Mouse (Mus musculus) forelimb bud, embryonic 11.5 days (tissue): ENCODE results near the gene Rnf150.

Source experiments
- DNase-seq: peaks from one replicate; pipeline ENCODE4 v3.0.0-alpha.2; 2012; ENCODE audit warnings: low read depth, low spot score

The Rnf150 gene

DNA sequence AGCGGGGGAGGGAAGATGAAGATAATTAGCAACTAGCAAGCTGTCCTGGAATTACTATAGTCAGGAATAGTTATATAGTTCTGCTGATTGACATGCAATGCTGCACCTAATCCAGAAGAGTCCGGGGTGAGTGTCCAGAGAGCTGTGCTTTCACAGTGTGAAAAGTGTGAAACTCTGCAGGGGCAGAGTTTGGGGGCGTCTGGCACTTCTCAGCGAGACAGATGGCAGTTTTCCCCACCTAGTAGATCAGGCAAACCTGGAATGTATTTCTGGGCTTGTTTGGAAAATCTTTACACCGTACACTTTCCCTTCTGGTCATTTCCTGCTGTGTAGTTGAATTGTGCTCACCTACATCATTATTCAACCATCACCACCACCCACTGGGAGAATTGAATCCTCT, 148.6 kb downstream of the Rnf150 start:
- DNase-seq, result no peak

DNA sequence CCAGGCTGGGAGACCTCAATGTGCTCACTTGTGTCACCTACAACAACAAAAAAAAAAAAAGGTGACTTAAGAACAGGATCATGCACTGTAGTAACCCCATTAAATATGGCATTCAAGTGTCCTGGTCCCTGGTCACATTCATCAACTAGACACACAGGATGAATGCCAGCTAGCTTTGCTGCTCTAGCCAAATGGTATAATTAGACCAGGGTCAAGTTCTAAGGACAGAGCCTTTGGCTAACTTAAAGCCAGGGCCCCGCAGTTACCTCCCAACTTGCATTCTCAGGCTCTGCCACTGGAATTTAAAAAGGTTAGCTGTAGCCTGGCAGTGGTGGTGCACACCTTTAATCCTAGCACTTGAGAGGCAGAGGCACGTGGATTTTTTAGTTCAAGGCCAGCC, 165.1 kb downstream of the Rnf150 start:
- DNase-seq, result no peak

DNA sequence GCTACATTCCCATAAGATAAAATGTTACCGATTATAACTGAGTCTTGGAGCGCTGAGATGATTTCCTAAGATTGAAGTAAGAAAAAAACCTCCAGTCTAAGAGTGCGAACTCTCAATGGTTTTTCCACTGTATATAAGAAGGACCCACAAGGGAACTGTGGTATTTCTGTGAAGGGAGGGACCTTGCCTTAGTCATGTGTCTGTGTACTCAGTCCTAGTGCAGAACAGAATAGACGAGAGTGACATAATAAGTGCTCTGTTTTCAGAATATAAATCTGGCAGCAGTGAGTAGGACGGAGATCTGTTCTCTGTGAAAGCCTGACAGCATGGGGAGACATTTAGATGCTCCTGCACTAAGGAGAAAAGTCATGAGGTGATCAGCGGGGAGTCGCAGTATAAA, 169.6 kb downstream of the Rnf150 start:
- no peak for DNase-seq

DNA sequence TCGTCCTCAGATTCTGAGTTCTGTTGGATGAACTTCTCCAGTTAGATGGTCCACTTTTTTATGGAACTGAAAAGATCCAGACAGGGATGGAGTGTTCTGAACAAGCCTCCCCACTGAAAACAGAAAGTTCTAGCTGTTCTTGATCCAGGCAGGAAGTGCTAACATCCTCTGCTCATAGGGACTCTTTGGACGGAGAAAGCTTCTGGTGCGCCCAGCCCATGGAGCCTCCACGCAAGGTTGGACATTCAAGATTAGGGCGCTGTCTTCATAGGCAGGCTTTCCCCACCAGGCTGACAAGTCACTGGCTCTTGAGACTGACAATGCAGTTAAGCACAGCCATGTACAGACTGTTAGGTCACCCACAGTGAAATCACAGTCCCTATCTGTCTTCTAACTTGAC, 172.0 kb downstream of the Rnf150 start:
- no peak for DNase-seq

DNA sequence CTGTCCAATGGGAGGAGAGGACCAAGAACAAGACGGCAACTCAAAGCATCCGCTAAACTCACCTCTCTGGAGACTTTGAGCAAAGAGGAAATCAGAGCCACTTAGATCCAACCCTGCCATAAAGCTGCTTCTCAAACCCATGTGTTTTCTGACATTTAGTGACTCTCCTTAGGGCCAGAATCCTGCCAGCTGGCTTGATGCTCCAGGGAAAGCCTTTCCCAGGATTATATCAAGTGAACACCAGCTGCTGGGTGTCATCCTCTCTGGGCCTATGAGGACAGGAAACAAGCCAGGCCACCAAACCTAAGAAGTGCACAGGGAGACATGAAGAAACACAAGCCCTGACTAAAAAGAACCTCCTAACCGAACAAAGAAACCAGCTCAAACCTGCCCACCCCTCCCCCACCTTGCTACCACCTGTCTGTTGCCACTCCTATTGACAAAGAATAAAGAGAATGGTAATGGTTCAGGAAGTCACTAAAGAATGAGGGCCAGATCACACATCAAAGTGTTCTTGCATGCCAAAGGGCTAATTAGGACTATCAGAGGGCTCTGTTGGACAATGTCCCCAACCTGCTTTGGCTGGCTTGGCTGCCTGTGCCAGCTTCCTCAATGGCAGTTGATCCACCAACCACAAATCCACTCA, 173.5 kb downstream of the Rnf150 start:
- no peak for DNase-seq

DNA sequence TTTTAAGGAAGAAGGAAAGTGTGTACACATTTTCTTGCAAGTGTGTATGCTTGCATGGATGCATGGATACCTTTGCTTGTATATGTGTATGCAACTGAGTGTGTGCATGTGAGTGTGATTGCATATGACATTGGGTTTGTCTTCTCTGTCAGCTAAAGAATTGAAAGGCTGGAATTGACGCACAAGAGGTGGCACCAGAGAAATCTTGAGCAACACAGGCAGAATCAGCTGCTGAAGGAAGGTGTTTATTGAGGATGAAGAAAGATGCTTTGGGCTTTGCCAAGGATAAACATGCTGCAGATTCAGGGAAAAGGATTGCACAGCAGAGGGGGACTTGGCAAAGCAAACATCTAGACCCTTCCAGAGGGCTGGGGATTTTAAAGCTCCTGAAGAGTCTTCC, 174.2 kb downstream of the Rnf150 start:
- DNase-seq, result no peak

DNA sequence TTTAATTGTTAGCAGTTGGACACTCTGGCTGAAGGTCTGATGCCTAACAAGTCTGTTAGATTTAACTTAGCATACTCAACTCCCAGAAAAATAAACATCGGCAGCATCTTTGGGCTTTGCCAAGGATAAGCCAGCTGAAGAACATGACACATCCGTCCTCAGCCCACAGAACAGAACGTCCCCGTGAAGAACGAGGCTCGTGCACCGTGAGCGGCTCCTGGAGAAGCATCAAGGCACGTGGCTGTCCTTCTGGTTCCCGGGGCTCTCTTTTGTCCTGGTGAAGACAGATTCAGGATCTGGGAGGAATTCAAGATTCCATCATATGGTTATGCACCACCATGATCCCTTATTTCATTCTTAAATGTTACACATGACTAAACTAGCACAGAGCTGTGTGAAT, 175.4 kb downstream of the Rnf150 start:
- no peak for DNase-seq

DNA sequence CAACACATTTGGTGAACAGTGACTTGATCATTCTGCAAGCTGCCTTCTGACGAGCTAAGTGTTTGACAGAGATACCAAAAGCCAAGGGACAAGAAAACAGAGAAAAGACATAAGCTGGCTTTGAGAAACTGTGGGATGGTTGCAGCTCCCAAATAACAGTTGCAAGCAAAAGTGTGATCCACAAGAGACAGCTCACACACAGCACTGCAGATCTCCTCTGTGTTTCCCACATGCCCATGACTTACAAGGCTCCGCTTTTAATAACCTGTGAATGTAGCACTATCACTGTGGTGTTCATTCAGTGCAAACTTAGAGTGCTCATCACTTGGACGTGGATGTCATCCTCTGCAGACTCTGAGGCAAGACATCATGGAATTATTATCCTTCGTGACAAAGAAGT, 178.3 kb downstream of the Rnf150 start:
- DNase-seq, result no peak

DNA sequence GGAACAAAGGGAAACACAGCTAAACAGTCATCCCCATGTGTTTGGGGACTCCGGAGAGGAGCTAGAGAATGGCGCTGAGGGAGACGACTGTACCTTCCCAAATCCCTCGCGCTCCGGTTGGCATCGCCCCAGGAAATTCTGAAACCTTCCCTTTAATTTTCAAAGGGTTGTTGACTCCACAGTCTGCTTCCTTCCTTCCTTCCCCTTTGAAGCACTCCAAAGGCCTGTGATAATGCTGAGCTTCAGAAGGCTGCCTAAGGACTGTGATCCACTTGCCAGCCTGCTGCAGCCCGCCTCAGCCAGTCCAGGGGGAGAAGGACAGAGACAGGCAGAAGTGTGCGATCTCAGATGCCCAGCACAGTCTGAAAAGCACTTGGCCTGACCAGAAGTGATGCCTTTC, 183.8 kb downstream of the Rnf150 start:
- DNase-seq, result no peak

DNA sequence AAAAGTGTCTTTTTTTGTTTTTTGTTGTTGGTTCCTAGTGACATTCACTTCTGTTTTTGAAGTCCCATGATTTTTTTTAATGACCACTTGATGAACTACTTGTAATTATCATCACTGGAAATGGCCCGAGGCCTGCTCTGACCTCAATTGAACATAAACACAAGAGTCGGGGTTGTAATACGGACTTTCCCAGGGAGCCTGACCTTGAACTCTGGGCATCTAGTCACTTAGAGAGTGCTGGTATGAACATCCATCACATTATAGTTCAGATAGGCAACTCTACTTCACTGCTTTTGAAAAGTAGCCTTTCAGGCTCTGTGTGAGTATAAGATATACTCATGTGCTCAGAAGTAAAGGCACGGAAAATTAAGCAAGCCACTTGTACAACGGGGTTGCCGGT, 185.4 kb downstream of the Rnf150 start:
- no peak for DNase-seq

DNA sequence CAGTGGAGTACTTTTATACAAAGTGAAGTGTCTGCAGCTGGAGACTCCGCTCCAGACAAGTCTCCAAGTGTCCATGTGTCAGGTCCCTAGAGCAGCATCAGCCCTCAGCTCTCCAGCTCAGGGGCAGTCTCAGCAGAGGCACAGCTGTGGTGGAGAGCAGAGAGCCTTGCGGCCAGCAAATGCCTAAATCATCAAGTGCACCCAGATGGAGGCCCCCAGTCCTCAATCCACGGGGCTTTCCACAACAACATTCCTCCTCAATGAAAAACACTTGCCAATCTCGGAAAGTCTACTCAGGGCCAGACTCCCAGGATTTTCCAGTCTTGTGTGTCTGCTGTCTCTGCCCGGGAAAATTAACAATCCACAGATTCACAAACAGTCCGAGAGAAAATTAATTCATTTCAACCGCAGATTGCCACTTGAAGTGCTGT, 186.0 kb downstream of the Rnf150 start:
- peak; percentile 67 for DNase-seq

DNA sequence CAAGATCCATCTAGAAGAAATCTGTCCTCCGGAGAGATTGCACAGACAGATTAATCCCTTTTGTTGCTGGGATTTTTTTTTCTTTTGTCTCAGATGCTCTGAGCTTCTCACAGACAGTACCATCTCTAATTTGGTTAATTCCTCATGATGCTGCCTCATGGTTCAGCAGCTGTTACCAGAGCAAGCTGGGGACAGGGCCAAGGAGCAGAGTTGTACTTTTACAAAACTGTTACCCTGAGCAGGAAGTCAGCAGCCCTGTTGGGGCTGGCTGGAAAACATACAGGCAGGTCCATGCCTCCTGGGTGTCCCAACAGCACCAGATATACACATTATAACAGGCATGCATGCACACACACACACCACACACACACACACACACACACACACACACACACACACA, 186.5 kb downstream of the Rnf150 start:
- no peak for DNase-seq

DNA sequence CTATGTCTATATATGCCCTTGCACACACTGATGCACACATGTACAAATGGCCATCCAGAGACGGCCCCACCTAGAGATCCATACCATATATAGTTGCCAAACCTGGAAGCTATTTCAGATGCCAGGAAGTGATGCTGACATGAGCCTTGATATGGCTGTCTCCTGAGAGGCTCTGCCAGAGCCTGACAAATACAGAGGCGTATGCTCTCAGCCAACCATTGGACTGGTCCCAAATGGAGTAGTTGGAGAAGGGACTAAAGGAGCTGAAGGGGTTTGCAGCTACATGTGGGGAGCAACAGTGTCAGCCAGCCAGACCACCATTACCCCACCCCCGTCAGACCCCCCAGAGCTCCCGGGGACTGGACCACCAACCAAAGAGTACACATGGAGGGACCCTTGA, 189.7 kb downstream of the Rnf150 start:
- DNase-seq, result no peak

DNA sequence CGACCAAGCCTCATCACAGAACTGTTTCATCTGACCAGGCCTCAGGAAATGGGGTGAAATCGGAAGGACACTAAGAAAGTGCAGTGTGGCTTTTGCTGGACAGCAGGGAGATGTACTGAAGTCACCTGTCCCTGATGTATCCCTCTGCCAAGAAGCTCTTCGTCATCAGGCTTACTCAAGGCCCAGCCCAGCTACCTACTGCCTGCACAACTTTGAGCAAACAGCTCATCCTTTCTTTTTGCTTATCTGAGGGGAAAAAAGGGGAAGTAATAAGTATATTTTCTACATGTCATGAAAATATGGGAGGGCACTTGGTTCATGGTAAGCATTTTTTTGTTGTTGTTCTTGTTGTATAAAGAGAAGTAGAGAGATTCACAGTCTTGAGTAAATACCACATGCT, 191.6 kb downstream of the Rnf150 start:
- no peak for DNase-seq

DNA sequence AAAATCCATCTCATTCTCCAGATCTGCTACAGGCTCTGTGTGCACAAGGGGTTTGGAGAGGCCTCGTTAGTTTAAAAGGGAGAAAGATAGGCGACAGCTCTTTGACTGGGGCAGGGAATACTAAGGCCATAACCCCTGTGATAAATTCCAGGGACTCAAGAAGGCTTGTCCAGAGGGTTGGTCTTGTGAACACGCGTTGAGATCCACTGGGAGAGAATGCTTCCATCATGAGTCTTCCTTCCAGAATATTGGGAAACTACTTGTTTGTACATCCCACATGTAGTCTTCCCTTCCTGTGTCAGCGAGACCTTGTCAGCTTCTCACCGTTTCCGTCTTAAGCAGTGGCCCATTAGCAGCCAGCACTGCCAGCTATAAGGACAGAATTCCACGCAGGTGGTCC, 195.8 kb downstream of the Rnf150 start:
- no peak for DNase-seq

DNA sequence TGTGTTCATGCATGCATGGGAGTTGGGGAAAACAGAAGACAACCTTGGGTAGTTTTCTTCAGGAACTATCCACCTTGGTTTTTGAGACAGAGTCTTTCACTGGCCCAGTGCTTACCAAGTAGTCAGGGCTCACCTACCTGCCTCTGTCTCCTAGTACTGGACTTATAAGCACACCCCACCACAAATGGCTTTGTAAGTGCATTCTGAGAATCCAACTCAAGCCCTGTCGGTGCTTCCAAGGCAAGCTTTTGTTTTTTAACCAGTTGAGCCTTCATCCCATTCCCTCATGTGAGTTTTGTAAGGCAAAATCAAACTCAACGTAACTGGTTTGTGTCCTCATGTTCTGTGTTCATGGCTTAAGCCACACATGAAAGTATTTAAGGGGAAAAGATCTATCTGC, 196.9 kb downstream of the Rnf150 start:
- no peak for DNase-seq

DNA sequence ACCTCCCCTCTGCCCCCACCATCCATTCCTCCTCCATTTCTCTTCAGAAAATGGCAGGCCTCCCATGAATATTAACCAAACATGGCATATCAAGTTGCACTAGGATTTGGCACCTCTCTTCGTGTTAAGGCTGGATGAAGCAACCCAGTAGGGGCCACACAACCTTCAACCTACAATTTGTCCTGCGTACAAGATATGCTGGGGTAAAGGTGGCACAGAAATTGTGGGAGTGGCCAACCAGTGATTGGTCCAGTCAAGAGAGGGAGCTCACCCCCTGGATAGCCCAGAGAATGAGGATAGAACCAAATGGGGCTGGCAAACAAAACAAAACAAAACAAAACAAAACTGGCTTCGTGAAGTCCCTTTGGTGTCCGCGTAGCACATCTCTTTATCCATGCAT, 198.1 kb downstream of the Rnf150 start:
- no peak for DNase-seq

DNA sequence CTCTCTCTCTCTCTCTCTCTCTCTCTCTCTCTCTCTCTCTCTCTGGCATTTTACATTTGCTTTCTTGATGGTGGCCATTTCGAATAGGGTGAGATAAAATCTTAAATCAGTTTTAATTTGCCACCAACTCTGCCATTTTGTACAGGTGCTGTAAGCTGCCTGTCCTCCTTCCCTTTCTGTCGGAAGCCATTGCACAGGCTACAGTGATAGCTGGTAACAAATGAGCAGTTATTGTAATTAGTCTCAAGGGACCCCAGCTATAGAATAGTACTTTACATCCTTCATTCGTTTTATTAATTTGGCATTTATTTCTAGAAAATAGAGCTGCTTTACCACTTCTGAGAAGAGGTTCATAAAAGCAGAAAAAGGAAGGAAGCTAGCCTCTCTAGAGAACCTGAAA, 198.7 kb downstream of the Rnf150 start:
- no peak for DNase-seq

DNA sequence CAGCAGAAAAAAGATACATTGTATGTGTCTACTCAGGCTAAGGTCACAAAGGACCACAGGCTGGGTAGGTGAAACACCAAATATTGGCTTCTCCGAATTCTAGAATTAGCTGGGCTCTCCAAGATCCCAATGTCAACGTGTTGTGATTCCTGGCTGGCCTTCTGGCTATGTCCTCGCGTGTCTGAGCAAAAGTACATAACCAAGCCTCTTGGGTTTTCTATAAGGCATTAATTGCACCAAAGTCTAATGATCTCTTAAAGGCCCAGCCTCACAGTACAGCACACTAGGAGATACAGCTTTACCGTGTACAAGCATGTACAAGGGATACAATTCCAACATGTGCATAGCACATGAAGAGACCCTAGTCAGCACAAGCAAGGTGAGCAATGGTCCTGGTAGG, 199.1 kb downstream of the Rnf150 start:
- DNase-seq, result no peak

DNA sequence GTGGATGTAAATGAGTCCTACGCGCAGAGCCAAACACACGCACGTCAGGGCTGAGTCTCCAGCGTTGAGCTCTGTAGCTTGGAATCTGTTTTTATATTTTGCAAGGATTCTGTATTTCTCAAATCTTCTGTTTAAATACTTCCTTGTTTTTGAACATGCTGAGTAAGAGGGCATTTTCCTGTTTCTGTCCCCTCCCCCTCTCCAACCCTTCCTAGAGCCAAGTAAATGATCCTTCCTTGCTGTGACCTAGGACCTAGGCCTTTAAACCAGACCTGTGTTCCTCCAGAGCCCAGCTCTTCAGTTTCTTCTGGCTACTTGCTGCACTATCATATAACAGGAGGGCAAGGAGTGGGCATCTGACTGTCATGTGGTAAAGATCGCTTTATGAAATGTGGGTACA, 200.9 kb downstream of the Rnf150 start:
- no peak for DNase-seq

DNA sequence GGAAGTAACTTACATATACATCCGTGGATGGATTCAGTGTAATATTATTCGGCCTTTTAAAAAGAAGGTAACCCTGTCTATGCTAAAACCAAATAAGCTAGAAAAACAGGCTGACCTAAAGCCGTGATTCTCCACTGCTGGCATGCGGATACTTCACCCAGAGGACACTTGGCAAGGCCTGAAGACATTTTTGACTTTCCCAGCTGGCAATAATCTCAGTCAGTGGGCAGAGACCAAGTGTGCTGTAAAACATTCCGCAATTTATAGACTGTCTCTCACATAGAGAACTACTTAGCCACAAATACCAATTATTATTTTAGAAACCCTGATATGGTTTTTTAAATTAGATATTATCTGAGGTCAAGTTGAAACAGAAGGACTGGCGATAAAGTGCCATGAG, 202.9 kb downstream of the Rnf150 start:
- no peak for DNase-seq

DNA sequence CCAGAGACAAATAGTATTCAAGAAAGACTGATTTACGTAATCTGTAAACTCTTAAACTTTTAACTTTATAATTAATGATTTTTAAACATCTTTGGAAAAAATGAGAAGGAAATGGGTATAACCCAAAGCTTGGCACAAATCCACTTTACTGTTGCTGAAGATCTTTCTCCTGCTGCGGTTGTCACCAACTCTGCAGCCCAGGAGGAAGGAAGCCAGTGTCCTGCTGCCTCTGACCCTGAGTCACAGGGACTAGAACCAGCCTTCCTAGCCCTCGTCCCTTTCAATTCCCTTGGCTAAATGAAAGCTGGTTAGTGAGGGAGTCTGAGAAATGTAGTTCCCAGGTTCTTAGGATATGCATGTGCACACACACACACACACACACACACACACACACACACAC, 203.7 kb downstream of the Rnf150 start:
- no peak for DNase-seq

DNA sequence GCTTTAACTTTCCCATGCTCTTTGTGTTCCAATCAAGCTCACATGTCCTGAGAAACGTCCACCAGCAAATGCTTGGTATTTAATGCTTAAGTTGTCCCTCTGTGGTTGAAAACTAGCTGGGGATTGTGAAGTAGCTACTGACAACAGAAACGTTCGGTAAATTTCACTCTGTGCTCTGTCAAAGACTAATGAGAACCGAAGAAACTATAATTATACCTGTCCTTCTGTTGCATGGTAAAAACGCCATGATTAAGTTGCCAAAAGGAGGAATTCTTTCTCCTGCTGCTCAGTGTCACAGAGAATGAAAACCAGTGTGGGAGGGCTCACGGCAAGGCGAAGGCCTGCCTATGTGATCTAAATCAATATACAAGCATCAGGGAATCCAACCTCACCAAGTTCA, 204.8 kb downstream of the Rnf150 start:
- no peak for DNase-seq

DNA sequence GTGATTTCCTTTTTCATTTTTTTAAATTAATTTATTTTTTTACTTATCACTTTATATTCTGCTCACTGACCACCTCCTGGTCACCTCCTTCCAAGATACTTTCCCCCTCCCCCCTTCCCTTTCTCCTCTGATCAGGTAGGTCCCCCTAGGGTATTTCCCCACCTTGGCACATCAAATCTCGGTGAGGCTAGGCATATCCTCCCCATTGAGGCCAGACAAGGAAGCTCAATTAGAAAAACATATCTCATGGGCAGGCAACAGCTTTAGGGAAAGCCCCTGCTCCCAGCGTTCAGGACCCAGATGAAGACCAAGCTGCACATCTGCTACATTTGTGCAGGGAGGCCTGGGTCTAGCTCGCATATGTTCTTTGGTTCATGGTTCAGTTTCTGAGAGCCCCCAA, 211.1 kb downstream of the Rnf150 start:
- no peak for DNase-seq
